Mouse (Mus musculus) erythroblast, embryonic 14.5 days (primary cell): ENCODE data around the gene Nadk.

ENCODE experiments used
- GATA1 ChIP-seq: IDR thresholded peaks from 2 replicates; pipeline ENCODE4 v1.6.1; 2012; ENCODE audit warnings: low read length, inconsistent platforms, mixed read lengths
- TAL1 ChIP-seq: IDR thresholded peaks from 3 replicates; pipeline ENCODE4 v1.6.1; 2012; ENCODE audit warnings: low read length, inconsistent platforms, mixed read lengths

GRCm38 (mm10) chr4:155580420-155580819 is 18.2 kb downstream of the Nadk start:
- no peak for TF ChIP-seq GATA1
- no peak for TF ChIP-seq TAL1
